Comparison of ENCODE assay signal across 1 mouse cellular context in the genomic region with DNA sequence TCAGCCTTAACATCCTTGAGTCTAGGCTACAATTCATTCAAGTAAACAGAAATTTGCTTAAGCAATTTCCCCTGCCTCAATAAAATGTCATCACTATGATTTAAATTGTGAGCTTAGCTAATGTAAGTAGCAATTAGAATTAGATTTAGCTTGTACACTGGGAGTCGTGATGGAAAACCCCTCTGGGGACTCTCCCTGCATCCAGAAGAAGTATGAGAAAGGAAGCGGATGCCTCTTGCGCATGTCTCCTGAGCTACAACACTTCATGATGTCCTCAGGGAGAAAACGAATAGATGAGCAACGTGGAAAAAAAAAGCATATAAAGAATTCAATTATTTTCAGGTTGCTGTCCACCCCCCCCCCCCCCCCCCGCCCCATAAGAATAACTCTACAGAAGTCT.
TF ChIP-seq lines count a peak whose summit lies in the region.

No protein-coding gene starts in this region.

TF ChIP-seq in CH12.LX, 34 proteins besides CTCF, POLR2A, EP300 and RAD21:
- peak; percentile 58 for TF ChIP-seq NRF1 (IDR thresholded peaks at IDR 0.05; ENCODE audit: low read depth, low read length)
- TF ChIP-seq MEF2A (IDR thresholded peaks at IDR 0.05; ENCODE audit: borderline replicate concordance, low read depth, low read length): no peak
